Mouse (Mus musculus): ENCODE results near the gene Wipf1.

DNA sequence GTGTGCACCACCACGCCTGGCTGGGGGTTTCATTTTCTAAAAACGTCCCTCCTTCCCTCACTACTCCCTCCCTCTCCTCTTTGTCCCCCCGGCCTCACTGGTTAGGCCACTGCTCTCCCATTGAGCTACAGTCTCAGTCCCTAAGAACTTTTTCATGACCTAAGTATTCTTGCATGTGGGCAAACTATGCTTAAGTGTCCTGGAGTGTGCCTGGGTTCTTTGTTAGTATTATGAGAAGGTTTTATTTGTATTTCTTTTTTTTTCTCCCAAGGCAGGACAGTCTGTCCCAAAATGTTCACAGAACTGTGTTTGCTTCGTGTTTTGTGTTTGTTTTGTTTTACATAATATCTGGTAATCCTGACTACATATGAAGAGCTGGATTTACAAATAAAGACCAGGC lies 121.9 kb downstream of the Wipf1 start:
- TF ChIP-seq CTCF (IDR thresholded peaks at IDR 0.05; ENCODE audit: control insufficient read depth, insufficient read depth, low read length) (no peak), POLR2A (IDR thresholded peaks at IDR 0.05; ENCODE audit: borderline replicate concordance, control insufficient read depth, low read depth, low read length) (no peak)
